ENCODE assay signal across 8 mouse cellular contexts in genomic region chr4:133424100-133424499, GRCm38 (mm10). TPM values are rescaled to one million over a fixed set of nuclear protein-coding genes. Genes with fewer than 3 reads are reported as not detected.
A peak's percentile ranks its signal among the peaks of the same experiment; 100 is the strongest.
DNase-seq lines count a peak whose midpoint lies in the region; TF ChIP-seq lines count a peak whose summit lies in the region.

No protein-coding gene starts in this region.

- 0 out of 2 replicates have a peak, but pooled peaks have one; percentile 24 for TF ChIP-seq POLR2A in heart, adult 2 months (IDR thresholded peaks at IDR 0.05; ENCODE audit: insufficient read depth, low read depth, low read length)
- no peak for TF ChIP-seq POLR2A in thymus, adult 2 months (IDR thresholded peaks at IDR 0.05; ENCODE audit: control insufficient read depth, extremely low read depth, insufficient read depth, low read length, poor library complexity)

- DNase-seq in adipocyte (ENCODE audit: low spot score) = peak; percentile 67
- peak; percentile 87 for DNase-seq in embryo, embryonic 11 days
- peak; percentile 60 to 68 for DNase-seq in heart, adult 2 months
- peak; percentile 78 for DNase-seq in kidney, adult 9 months
- DNase-seq in liver = peak; percentile 75
- DNase-seq in neural tube, embryonic 10.5 days (ENCODE audit: extremely low spot score, low spot score) = peak; percentile 72
- peak; percentile 67 for DNase-seq in thymus, adult 2 months

- no peaks in the 10 kb centered on the region for H3K27me3 ChIP-seq in C2C12 (ENCODE audit: control insufficient read depth, insufficient read depth, insufficient read length)
- H3K27me3 ChIP-seq in heart, adult 2 months (ENCODE audit: control insufficient read depth, insufficient read depth, low read length) = no peaks in the 10 kb centered on the region
- no peaks in the 10 kb centered on the region; the same call in 1 of the 2 replicates for H3K27me3 ChIP-seq in thymus, adult 2 months (ENCODE audit: control insufficient read depth, insufficient read depth, low read length)

- H3K4me1 ChIP-seq in heart, adult 2 months (ENCODE audit: control insufficient read depth, insufficient read depth, low read length) = no peaks in the 10 kb centered on the region
- H3K4me1 ChIP-seq in thymus, adult 2 months (replicated peaks; ENCODE audit: control insufficient read depth, insufficient read depth, low read length) = no peaks in the 10 kb centered on the region

- H3K4me3 ChIP-seq in C2C12 (ENCODE audit: insufficient read depth, poor library complexity, severe bottlenecking) = no peak overlapping the region
- H3K4me3 ChIP-seq in heart, adult 2 months = no peak overlapping the region
- H3K4me3 ChIP-seq in thymus, adult 2 months (ENCODE audit: control insufficient read depth, insufficient read depth, low read length) = no peak overlapping the region

- 48% methylated on average over 4 of the region's 4 CpGs for WGBS in heart, adult 2 months
- 62% methylated on average over 4 of the region's 4 CpGs for WGBS in thymus, adult 2 months

- no peak overlapping the region for H3ac ChIP-seq in C2C12 (ENCODE audit: control insufficient read depth, insufficient read length, low read depth)

- H3K79me3 ChIP-seq in C2C12 (ENCODE audit: low read depth) = no peaks in the 10 kb centered on the region

- peaks cover 4% of the 10 kb centered on the region for H3K36me3 ChIP-seq in C2C12 (ENCODE audit: control insufficient read depth, insufficient read depth)
- no peaks in the 10 kb centered on the region for H3K36me3 ChIP-seq in heart, adult 2 months (ENCODE audit: control insufficient read depth, insufficient read depth, low read length)
- H3K36me3 ChIP-seq in thymus, adult 2 months (ENCODE audit: control insufficient read depth, insufficient read depth, low read length) = peaks cover 16% of the 10 kb centered on the region

- H3K27ac ChIP-seq in heart, adult 2 months = no peak overlapping the region
- H3K27ac ChIP-seq in thymus, adult 2 months (ENCODE audit: control insufficient read depth, insufficient read depth, low read length) = no peak overlapping the region

- intact Hi-C loops in heart, adult 2 months (cut with DNase I) = loop anchor here (1.0 kb wide), 2 partner anchors 27 to 70 kb away; no protein-coding TSS in a partner anchor

- no peak overlapping the region for H3K9ac ChIP-seq in heart, adult 2 months (ENCODE audit: low read depth, low read length)

- no peaks in the 10 kb centered on the region for H3K79me2 ChIP-seq in C2C12 (ENCODE audit: control insufficient read depth, insufficient read depth)
- no peaks in the 10 kb centered on the region for H3K79me2 ChIP-seq in heart, adult 2 months (replicated peaks; ENCODE audit: control insufficient read depth, insufficient read depth, low read length)

- peak; percentile 89 for TF ChIP-seq EP300 in heart, adult 2 months (IDR thresholded peaks at IDR 0.05; ENCODE audit: insufficient read depth, low read depth, low read length)

- peak; percentile 49 for TF ChIP-seq CTCF in C2C12 (IDR thresholded peaks at IDR 0.05; ENCODE audit: control insufficient read depth, insufficient read depth, insufficient read length)
- peak; percentile 97 for TF ChIP-seq CTCF in heart, adult 2 months (IDR thresholded peaks at IDR 0.05)
- no peak for TF ChIP-seq CTCF in thymus, adult 2 months (IDR thresholded peaks at IDR 0.05; ENCODE audit: borderline replicate concordance, control insufficient read depth, extremely low read depth, insufficient read depth, low read length, poor library complexity)

TF ChIP-seq in C2C12, 6 proteins besides CTCF, POLR2A, EP300 and RAD21:
- TF ChIP-seq MYOG (IDR thresholded peaks at IDR 0.05; ENCODE audit: control insufficient read depth, extremely low read depth, insufficient read length) (no peak), MAX (IDR thresholded peaks at IDR 0.05) (no peak), MYOD1 (IDR thresholded peaks at IDR 0.05; ENCODE audit: control insufficient read depth, insufficient read length, low read depth) (no peak), USF1 (IDR thresholded peaks at IDR 0.05; ENCODE audit: low read depth) (no peak), FOSL1 (IDR thresholded peaks at IDR 0.05; ENCODE audit: insufficient read depth, low read length, poor library complexity, severe bottlenecking) (no peak), CEBPB (IDR thresholded peaks at IDR 0.05; ENCODE audit: low read depth) (no peak)
TF ChIP-seq in C2C12: peak in this region for 0.

RNA-seq across cellular contexts. Expression of gene Slc9a1, which starts 54.6 kb away (rescaled TPM):
- 19.4 TPM for polyA plus RNA-seq in C2C12 (2012; fragmentation: generic; extraction: Trizol)
- 10 to 100 TPM; 17.0 to 17.4 TPM for total RNA-seq in heart, adult 2 months (2021)
- polyA plus RNA-seq in heart, adult 2 months (2012; rRNA removed) = 21.4 and 21.5 TPM in 2 replicates
- 77.9 and 89.8 TPM in 2 replicates for polyA plus RNA-seq in thymus, adult 2 months (2012; rRNA removed)

RNA-seq across cellular contexts. Expression of gene Tent5b, which starts 55.8 kb away (rescaled TPM):
- 4.4 TPM for polyA plus RNA-seq in C2C12 (2012; fragmentation: generic; extraction: Trizol)
- 1 to 10 TPM; 2.0 to 2.3 TPM for total RNA-seq in heart, adult 2 months (2021)
- 1.4 and 1.9 TPM in 2 replicates for polyA plus RNA-seq in heart, adult 2 months (2012; rRNA removed)
- polyA plus RNA-seq in thymus, adult 2 months (2012; rRNA removed) = 0.40 and 0.86 TPM in 2 replicates
